Mouse (Mus musculus): Measurements from ENCODE around the gene Meis2.

Meis2 gene

GRCm38 (mm10) chr2:115897559-115897958 is 168.1 kb downstream of the Meis2 start:
- DNase-seq (ENCODE audit: low read depth, low spot score) = peak; percentile 21

GRCm38 (mm10) chr2:115897001-115897400 is 168.6 kb downstream of the Meis2 start:
- DNase-seq (ENCODE audit: low read depth, low spot score) = no peak

- no peak for DNase-seq (ENCODE audit: low read depth, low spot score)
Measured at GRCm38 (mm10) chr2:115895717-115896116, 169.9 kb downstream of the Meis2 start.

- DNase-seq (ENCODE audit: low read depth, low spot score) = no peak
Measured at GRCm38 (mm10) chr2:115895256-115895655, 170.4 kb downstream of the Meis2 start.

GRCm38 (mm10) chr2:115893113-115893512 is 172.5 kb downstream of the Meis2 start:
- DNase-seq (ENCODE audit: low read depth, low spot score) = no peak

GRCm38 (mm10) chr2:115890715-115891114 is 174.9 kb downstream of the Meis2 start:
- DNase-seq (ENCODE audit: low read depth, low spot score) = no peak

GRCm38 (mm10) chr2:115890030-115890429 is 175.6 kb downstream of the Meis2 start:
- DNase-seq (ENCODE audit: low read depth, low spot score) = no peak

GRCm38 (mm10) chr2:115889212-115889611 is 176.4 kb downstream of the Meis2 start:
- no peak for DNase-seq (ENCODE audit: low read depth, low spot score)

GRCm38 (mm10) chr2:115888336-115889077 is 177.1 kb downstream of the Meis2 start:
- DNase-seq (ENCODE audit: low read depth, low spot score) = no peak

- no peak for DNase-seq (ENCODE audit: low read depth, low spot score)
Measured at GRCm38 (mm10) chr2:115887631-115888030, 178.0 kb downstream of the Meis2 start.

GRCm38 (mm10) chr2:115884184-115884583 is 181.5 kb downstream of the Meis2 start:
- no peak for DNase-seq (ENCODE audit: low read depth, low spot score)

- DNase-seq (ENCODE audit: low read depth, low spot score) = no peak
Measured at GRCm38 (mm10) chr2:115883520-115883919, 182.1 kb downstream of the Meis2 start.

- DNase-seq (ENCODE audit: low read depth, low spot score) = no peak
Measured at GRCm38 (mm10) chr2:115875802-115876531, 189.7 kb downstream of the Meis2 start.

- DNase-seq (ENCODE audit: low read depth, low spot score) = no peak
Measured at GRCm38 (mm10) chr2:115872851-115873250, 192.8 kb downstream of the Meis2 start.

- no peak for DNase-seq (ENCODE audit: low read depth, low spot score)
Measured at GRCm38 (mm10) chr2:115869966-115870365, 195.7 kb downstream of the Meis2 start.

- no peak for DNase-seq (ENCODE audit: low read depth, low spot score)
Measured at GRCm38 (mm10) chr2:115860600-115861347, 204.9 kb downstream of the Meis2 start.

- DNase-seq (ENCODE audit: low read depth, low spot score) = no peak
Measured at GRCm38 (mm10) chr2:115860141-115860480, 205.5 kb downstream of the Meis2 start.

GRCm38 (mm10) chr2:115859371-115860140 is 206.1 kb downstream of the Meis2 start:
- DNase-seq (ENCODE audit: low read depth, low spot score) = no peak

- no peak for DNase-seq (ENCODE audit: low read depth, low spot score)
Measured at GRCm38 (mm10) chr2:115858927-115859326, 206.7 kb downstream of the Meis2 start.

GRCm38 (mm10) chr2:115858246-115858645 is 207.4 kb downstream of the Meis2 start:
- DNase-seq (ENCODE audit: low read depth, low spot score) = no peak

Measured in telencephalon, adult 2 months (tissue).